Mouse (Mus musculus): ENCODE results near the gene Disp3.

Gene Disp3

GRCm38 (mm10) chr4:148287476-148288054 lies at the start of gene Disp3:
Gene Disp3 (minus strand): TSS chr4:148287965.
- DNase-seq (ENCODE audit: low read depth, low spot score) = no peak

- no peak for DNase-seq (ENCODE audit: low read depth, low spot score)
These were observed 42.5 kb upstream of the Disp3 start for GRCm38 (mm10) chr4:148330269-148330668.

GRCm38 (mm10) chr4:148329431-148329830 lies 41.7 kb upstream of the Disp3 start:
- no peak for DNase-seq (ENCODE audit: low read depth, low spot score)

- DNase-seq (ENCODE audit: low read depth, low spot score) = no peak
These were observed 40.5 kb upstream of the Disp3 start for GRCm38 (mm10) chr4:148328237-148328636.

- DNase-seq (ENCODE audit: low read depth, low spot score) = no peak
These were observed 39.7 kb upstream of the Disp3 start for GRCm38 (mm10) chr4:148327266-148327997.

GRCm38 (mm10) chr4:148326791-148327190 lies 39.0 kb upstream of the Disp3 start:
- no peak for DNase-seq (ENCODE audit: low read depth, low spot score)

- no peak for DNase-seq (ENCODE audit: low read depth, low spot score)
These were observed 38.2 kb upstream of the Disp3 start for GRCm38 (mm10) chr4:148325951-148326350.

GRCm38 (mm10) chr4:148325057-148325456 lies 37.3 kb upstream of the Disp3 start:
- no peak for DNase-seq (ENCODE audit: low read depth, low spot score)

- DNase-seq (ENCODE audit: low read depth, low spot score) = no peak
These were observed 34.4 kb upstream of the Disp3 start for GRCm38 (mm10) chr4:148322152-148322551.

- no peak for DNase-seq (ENCODE audit: low read depth, low spot score)
These were observed 31.6 kb upstream of the Disp3 start for GRCm38 (mm10) chr4:148319366-148319765.

GRCm38 (mm10) chr4:148315377-148316175 lies 27.8 kb upstream of the Disp3 start:
- no peak for DNase-seq (ENCODE audit: low read depth, low spot score)

- no peak for DNase-seq (ENCODE audit: low read depth, low spot score)
These were observed 26.6 kb upstream of the Disp3 start for GRCm38 (mm10) chr4:148314396-148314795.

- no peak for DNase-seq (ENCODE audit: low read depth, low spot score)
These were observed 25.8 kb upstream of the Disp3 start for GRCm38 (mm10) chr4:148313601-148314000.

GRCm38 (mm10) chr4:148312296-148313116 lies 24.7 kb upstream of the Disp3 start:
- no peak for DNase-seq (ENCODE audit: low read depth, low spot score)

GRCm38 (mm10) chr4:148310845-148311244 lies 23.1 kb upstream of the Disp3 start:
- DNase-seq (ENCODE audit: low read depth, low spot score) = no peak

- DNase-seq (ENCODE audit: low read depth, low spot score) = no peak
These were observed 22.4 kb upstream of the Disp3 start for GRCm38 (mm10) chr4:148310126-148310525.

- DNase-seq (ENCODE audit: low read depth, low spot score) = no peak
These were observed 18.8 kb upstream of the Disp3 start for GRCm38 (mm10) chr4:148306406-148307083.

- no peak for DNase-seq (ENCODE audit: low read depth, low spot score)
These were observed 11.0 kb upstream of the Disp3 start for GRCm38 (mm10) chr4:148298720-148299119.

- DNase-seq (ENCODE audit: low read depth, low spot score) = no peak
These were observed 9.9 kb upstream of the Disp3 start for GRCm38 (mm10) chr4:148297640-148298039.

- no peak for DNase-seq (ENCODE audit: low read depth, low spot score)
These were observed 5.6 kb upstream of the Disp3 start for GRCm38 (mm10) chr4:148293319-148293718.

GRCm38 (mm10) chr4:148291849-148292248 lies 4.1 kb upstream of the Disp3 start:
- no peak for DNase-seq (ENCODE audit: low read depth, low spot score)
